Mouse (Mus musculus): ENCODE results near the gene Syt11.
"Not testable (repeated sequence)": the region's sequence is repeated elsewhere in the genome, so short reads cannot be mapped to it uniquely, and the experiment has no call there.

Syt11 gene

DNA sequence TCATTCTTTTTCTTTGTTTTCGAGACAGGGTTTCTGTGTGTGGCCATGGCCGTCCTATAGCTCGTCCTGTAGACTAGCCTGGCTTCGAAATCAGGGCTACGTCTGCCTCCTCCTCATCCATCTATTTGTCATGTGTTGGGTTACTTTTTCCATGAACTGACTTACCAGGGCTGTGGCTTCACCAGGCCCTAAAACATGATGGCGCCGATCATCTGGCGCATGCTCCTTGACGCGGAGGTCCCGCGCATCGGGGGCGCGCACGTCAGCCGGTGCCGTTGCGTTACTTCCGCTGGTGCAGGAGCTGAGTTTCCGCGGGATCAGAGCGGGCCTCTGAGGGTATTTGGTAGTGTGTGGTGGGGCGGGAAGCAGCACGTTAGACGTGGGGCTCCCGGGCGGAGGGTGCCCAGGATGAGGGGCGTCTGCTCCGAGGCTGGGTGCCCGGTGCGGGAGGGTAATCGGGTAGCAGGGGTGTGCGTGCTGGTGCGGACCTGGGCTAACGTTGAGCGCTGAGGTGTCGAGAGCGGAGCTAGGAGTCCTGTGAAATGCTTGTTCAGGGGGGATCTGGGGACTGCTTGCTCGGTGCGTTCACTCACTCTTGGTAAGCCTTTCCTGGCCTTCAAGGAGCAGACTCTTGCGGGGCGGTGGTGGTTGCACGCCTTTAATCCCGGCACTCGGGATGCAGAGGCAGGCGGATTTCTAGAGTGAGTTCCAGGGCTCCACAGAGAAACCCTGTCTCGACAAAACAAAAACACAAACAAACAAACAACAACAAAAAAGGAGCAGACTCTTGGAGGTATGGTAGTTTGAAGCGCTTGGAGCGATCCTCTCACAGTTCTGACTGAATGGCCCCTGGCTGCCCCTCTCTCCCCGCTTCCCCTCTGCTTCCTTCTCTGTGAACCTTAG lies at the start of gene Syt11:
TSS of gene Syt11 (minus strand) at position 226 of the 903 bp plus-strand sequence.
- peak in 1 of 2 experiments; percentile 31 for DNase-seq (ENCODE audit: low spot score in 2 of 2)

- DNase-seq (ENCODE audit: low spot score in 2 of 2): no peak
Observed at GRCm38 (mm10) chr3:88803910-88804540, 29.1 kb upstream of the Syt11 start.

DNA sequence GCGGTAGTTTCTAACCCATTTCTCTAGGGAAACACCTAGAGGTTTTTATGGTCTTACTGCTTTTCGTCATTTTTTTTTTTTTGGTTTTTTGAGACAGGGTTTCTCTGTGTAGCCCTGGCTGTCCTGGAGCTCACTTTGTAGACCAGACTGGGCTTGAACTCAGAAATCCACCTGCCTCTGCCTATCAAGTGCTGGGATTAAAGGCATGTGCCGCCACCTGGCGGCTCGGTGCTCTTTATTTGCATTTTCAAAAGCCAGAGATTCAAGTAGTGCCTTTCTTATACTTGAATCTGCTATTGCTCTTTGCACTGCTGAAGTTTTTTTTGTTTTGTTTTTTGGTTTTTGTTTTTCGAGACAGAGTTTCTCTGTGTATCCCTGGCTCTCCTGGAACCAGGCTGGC lies 22.5 kb upstream of the Syt11 start:
- DNase-seq (ENCODE audit: low spot score in 2 of 2): not testable (repeated sequence)

GRCm38 (mm10) chr3:88788033-88788432 lies 13.1 kb upstream of the Syt11 start:
- DNase-seq (ENCODE audit: low spot score in 2 of 2): not testable (repeated sequence)

GRCm38 (mm10) chr3:88786805-88787204 lies 11.8 kb upstream of the Syt11 start:
- DNase-seq (ENCODE audit: low spot score in 2 of 2): not testable (repeated sequence)

- DNase-seq (ENCODE audit: low spot score in 2 of 2): not testable (repeated sequence)
Observed at GRCm38 (mm10) chr3:88786323-88786722, 11.4 kb upstream of the Syt11 start.

DNA sequence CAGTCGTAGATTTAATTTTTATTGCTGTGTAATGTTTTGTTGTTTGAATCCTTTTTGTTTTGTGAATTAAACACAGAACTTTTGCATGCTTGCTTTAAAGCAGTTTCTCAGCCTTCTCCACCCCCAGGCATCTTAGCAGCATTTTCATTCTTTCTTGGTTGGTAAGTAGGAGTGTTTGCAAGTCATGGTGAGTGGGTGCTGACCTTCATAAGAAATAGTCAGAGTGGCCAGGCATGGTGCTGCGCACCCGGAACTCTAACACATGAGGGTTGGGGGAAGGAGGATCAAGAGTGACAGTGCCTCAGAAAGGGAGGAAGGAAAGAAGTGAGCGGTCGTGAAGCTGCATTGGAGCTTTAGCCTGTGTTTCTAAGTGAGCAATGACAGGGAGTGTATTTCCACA lies 9.9 kb upstream of the Syt11 start:
- no peak for DNase-seq (ENCODE audit: low spot score in 2 of 2)

GRCm38 (mm10) chr3:88773163-88773562 lies 1.8 kb downstream of the Syt11 start:
- DNase-seq (ENCODE audit: low spot score in 2 of 2): not testable (repeated sequence)

- peak; percentile 82 to 84 for DNase-seq (ENCODE audit: low spot score in 2 of 2)
Observed at GRCm38 (mm10) chr3:88772399-88772798, 2.6 kb downstream of the Syt11 start.

GRCm38 (mm10) chr3:88771941-88772280 lies 3.1 kb downstream of the Syt11 start:
- not testable (repeated sequence) for DNase-seq (ENCODE audit: low spot score in 2 of 2)

DNA sequence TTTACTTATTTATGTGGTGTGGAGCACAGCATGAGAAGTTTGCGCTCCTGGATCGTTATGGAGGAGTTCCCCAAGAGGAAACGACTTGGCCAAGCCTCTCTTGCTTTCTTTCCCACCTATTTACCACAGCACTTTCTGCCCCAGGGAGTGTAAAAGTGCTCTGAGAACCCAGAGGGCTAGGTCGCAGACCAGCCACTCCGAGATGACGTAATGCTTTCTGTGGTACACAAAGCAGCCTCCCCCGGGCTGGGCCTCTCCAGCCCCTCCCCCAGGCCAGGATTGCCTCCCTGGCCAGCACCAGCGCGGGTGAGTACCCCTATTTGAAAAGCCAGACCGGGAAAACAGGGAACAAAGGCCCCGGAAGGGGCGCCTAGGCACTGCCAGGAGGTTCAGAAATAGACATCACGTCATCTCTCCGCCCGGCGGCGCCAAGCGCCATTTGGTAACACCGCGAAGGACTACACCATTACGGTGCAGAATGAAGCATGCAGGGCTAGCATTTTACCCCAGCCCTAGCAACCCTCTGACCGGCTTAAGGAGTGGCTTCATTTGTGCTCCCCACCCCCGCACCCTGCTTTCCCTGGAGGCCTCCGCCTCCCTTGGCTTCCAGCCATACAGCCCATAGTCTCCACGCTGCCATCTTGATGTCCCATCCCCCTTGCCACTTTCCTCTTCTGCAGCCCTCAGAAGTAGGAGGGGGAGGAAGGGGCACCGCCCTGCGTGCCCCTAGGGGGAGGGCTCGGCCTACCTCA lies 3.6 kb downstream of the Syt11 start:
- DNase-seq (ENCODE audit: low spot score in 2 of 2): peak in 1 of 2 experiments; percentile 19

- no peak for DNase-seq (ENCODE audit: low spot score in 2 of 2)
Observed at GRCm38 (mm10) chr3:88762401-88762831, 12.5 kb downstream of the Syt11 start.

GRCm38 (mm10) chr3:88761619-88762018 lies 13.3 kb downstream of the Syt11 start:
- DNase-seq (ENCODE audit: low spot score in 2 of 2): no peak

DNA sequence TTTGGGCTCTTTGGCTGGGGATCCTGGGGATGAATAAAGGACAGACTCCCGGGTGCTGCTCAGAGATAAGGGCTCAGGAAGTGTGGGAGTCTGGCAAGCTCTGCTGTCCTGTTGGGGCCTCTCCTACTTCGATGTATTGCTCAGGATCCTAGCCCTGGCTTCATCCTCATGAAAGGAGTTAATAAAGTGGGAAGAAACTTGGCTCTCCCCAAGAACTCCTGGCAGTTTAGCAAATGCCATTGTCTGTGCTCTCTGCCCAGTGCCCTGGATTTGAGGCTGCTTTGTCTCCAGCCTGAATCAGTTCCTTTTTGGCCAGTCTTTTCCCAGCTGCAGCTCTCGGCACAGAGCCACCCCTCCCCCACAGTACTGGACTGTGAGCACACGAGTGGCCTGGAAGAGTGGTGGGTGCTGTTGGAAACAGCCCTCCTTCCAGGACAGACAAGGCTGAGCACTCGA lies 16.9 kb downstream of the Syt11 start:
- DNase-seq (ENCODE audit: low spot score in 2 of 2): no peak

GRCm38 (mm10) chr3:88756276-88756675 lies 18.7 kb downstream of the Syt11 start:
- DNase-seq (ENCODE audit: low spot score in 2 of 2): no peak

DNA sequence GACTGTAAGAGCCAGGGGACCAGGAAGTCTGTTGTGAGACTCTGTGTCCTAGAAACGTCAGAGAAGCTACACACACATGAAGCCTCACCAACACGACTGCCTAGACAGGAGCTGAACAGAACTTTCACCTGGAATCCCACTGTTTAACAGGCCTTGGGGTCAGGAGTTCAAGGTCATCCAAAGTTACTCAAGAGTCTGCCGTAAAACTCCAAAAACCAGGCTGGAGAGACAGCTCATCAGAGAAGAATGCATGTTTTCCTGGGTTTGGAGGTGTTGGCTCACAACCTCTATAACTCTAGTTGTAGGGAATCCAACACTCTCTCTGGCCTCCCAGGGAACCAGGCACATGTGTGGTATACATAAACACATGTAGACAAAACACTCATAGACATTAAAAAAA lies 19.4 kb downstream of the Syt11 start:
- DNase-seq (ENCODE audit: low spot score in 2 of 2): no peak

DNA sequence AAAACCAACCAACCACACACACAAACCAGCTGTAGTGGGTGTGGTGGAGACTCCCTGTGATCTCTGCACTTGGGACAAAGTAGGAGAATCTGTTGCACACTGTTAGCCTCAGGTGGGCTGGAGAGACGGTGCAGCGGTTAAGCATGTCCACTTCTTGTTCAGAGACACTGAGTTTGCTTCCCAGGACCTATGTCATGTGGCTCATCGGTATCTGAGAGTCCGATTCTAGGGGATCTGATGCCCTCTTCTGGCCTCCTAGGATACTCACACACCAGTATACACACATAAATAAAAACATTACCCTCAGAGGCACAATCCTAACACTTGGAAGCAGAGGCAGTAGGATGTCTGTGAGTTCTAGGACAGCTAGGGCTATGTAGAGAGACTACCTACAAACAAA lies 20.7 kb downstream of the Syt11 start:
- DNase-seq (ENCODE audit: low spot score in 2 of 2): no peak

DNA sequence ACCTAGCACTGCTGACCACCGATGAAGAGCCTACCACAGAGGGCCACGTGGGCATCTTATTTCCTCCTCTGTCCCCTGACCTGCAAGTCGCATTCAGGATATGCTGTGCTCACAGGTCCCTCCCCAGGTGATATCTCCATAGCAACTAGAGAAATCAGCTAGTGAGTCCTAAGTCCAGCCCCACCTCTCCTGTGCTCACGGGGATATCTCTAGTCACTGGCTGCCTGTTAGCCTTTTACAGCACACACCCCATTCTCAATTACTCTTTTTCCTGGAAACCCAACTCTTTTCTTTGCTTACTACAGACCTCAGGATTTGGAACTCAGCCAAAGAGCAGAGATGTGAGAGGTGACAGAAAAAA lies 28.1 kb downstream of the Syt11 start:
- DNase-seq (ENCODE audit: low spot score in 2 of 2): no peak

- DNase-seq (ENCODE audit: low spot score in 2 of 2): no peak
Observed at GRCm38 (mm10) chr3:88746139-88746870, 28.7 kb downstream of the Syt11 start.

DNA sequence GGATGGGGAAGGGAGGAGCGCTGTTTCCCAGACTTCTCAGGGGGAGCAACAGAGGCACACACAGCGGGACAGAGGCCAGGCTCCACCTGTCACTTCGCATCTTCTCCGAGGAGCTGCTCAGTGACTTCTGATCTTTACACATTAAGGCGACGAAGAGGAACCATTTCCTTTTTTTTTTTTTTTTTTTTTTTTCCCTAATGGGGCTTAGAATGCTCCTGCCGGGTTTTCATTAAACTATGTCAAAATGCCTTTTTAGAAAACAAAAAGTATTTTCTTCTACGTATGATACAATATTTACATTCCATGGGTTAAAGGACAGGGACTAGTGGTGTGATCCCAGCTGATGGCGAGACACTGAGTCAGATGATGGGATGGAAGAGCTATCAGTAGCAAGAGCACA lies 29.4 kb downstream of the Syt11 start:
- no peak for DNase-seq (ENCODE audit: low spot score in 2 of 2)

GRCm38 (mm10) chr3:88740147-88740546 lies 34.8 kb downstream of the Syt11 start:
- DNase-seq (ENCODE audit: low spot score in 2 of 2): no peak

GRCm38 (mm10) chr3:88738641-88739040 lies 36.3 kb downstream of the Syt11 start:
- DNase-seq (ENCODE audit: low spot score in 2 of 2): peak; percentile 31 to 65

Measured in thymus, postnatal 10 days (tissue).